Mouse (Mus musculus): Measurements from ENCODE around the gene Ccdc85a. TPM values are rescaled to one million over a fixed set of nuclear protein-coding genes. Genes with fewer than 3 reads are reported as not detected.
"Not testable (repeated sequence)": the region's sequence is repeated elsewhere in the genome, so short reads cannot be mapped to it uniquely, and the experiment has no call there.

Gene Ccdc85a
- polyA plus RNA-seq, 1 experiment from 2014 or later, result 0.80 TPM

GRCm38 (mm10) chr11:28415841-28416240, 168.3 kb downstream of the Ccdc85a start:
- H3K9ac ChIP-seq, result no peak overlapping the region
- no peaks in the 10 kb centered on the region for H3K9me3 ChIP-seq
- ATAC-seq (ENCODE audit: extremely low read depth, insufficient number of reproducible peaks, low FRiP score, low TSS enrichment), result no peak
- no peaks in the 10 kb centered on the region for H3K27me3 ChIP-seq (replicated peaks)
- H3K4me3 ChIP-seq, result no peak overlapping the region
- no peaks in the 10 kb centered on the region for H3K4me1 ChIP-seq
- H3K27ac ChIP-seq (replicated peaks), result no peak overlapping the region
- 51% methylated on average over 2 of the region's 2 CpGs for WGBS
- H3K4me2 ChIP-seq, result no peak overlapping the region
- no peaks in the 10 kb centered on the region for H3K36me3 ChIP-seq

- not testable (repeated sequence) for H3K27me3 ChIP-seq (replicated peaks); H3K4me3 ChIP-seq; H3K27ac ChIP-seq (replicated peaks); ATAC-seq (ENCODE audit: extremely low read depth, insufficient number of reproducible peaks, low FRiP score, low TSS enrichment); H3K9me3 ChIP-seq; H3K9ac ChIP-seq; H3K4me1 ChIP-seq; H3K4me2 ChIP-seq; H3K36me3 ChIP-seq
- WGBS, result 75% methylated on average over 2 of the region's 2 CpGs
Measured at GRCm38 (mm10) chr11:28409880-28410279, 174.2 kb downstream of the Ccdc85a start.

GRCm38 (mm10) chr11:28397166-28397565, 187.0 kb downstream of the Ccdc85a start:
- no peak overlapping the region for H3K27ac ChIP-seq (replicated peaks)
- H3K9ac ChIP-seq, result no peak overlapping the region
- no peak for ATAC-seq (ENCODE audit: extremely low read depth, insufficient number of reproducible peaks, low FRiP score, low TSS enrichment)
- H3K4me3 ChIP-seq, result no peak overlapping the region
- no peaks in the 10 kb centered on the region for H3K4me1 ChIP-seq
- H3K36me3 ChIP-seq, result no peaks in the 10 kb centered on the region
- H3K27me3 ChIP-seq (replicated peaks), result no peaks in the 10 kb centered on the region
- no peak overlapping the region for H3K4me2 ChIP-seq
- H3K9me3 ChIP-seq, result no peaks in the 10 kb centered on the region
- WGBS, result 68% methylated on average over 1 of the region's 1 CpGs

GRCm38 (mm10) chr11:28375891-28376290, 208.2 kb downstream of the Ccdc85a start:
- H3K4me3 ChIP-seq, result no peak overlapping the region
- ATAC-seq (ENCODE audit: extremely low read depth, insufficient number of reproducible peaks, low FRiP score, low TSS enrichment), result no peak
- H3K4me1 ChIP-seq, result no peaks in the 10 kb centered on the region
- H3K9me3 ChIP-seq, result no peaks in the 10 kb centered on the region
- H3K36me3 ChIP-seq, result no peaks in the 10 kb centered on the region
- no peaks in the 10 kb centered on the region for H3K27me3 ChIP-seq (replicated peaks)
- no peak overlapping the region for H3K27ac ChIP-seq (replicated peaks)
- no peak overlapping the region for H3K9ac ChIP-seq
- H3K4me2 ChIP-seq, result no peak overlapping the region

- Histone ChIP-seq H3K36me3 (no peaks in the 10 kb centered on the region), H3K4me1 (no peaks in the 10 kb centered on the region), H3K4me2 (no peak overlapping the region), H3K9ac (no peak overlapping the region), H3K27me3 (replicated peaks) (no peaks in the 10 kb centered on the region), H3K27ac (replicated peaks) (no peak overlapping the region), H3K4me3 (no peak overlapping the region), H3K9me3 (no peaks in the 10 kb centered on the region)
- no peak for ATAC-seq (ENCODE audit: extremely low read depth, insufficient number of reproducible peaks, low FRiP score, low TSS enrichment)
Measured at GRCm38 (mm10) chr11:28374636-28375035, 209.5 kb downstream of the Ccdc85a start.

GRCm38 (mm10) chr11:28371381-28371780, 212.7 kb downstream of the Ccdc85a start:
- H3K4me1 ChIP-seq; H3K27me3 ChIP-seq (replicated peaks); H3K9ac ChIP-seq; H3K27ac ChIP-seq (replicated peaks); H3K9me3 ChIP-seq; H3K4me2 ChIP-seq; H3K36me3 ChIP-seq; ATAC-seq (ENCODE audit: extremely low read depth, insufficient number of reproducible peaks, low FRiP score, low TSS enrichment); H3K4me3 ChIP-seq: not testable (repeated sequence)
- 66% methylated on average over 5 of the region's 5 CpGs for WGBS

- 43% methylated on average over 2 of the region's 2 CpGs for WGBS
- Histone ChIP-seq H3K9ac (peak overlapping the region; percentile 78), H3K4me2 (peak overlapping the region; percentile 79), H3K4me3 (peak overlapping the region; percentile 50), H3K9me3 (no peaks in the 10 kb centered on the region), H3K36me3 (no peaks in the 10 kb centered on the region), H3K4me1 (peaks cover 4% of the 10 kb centered on the region; the same call in 1 of the 2 replicates), H3K27ac (replicated peaks) (no peak overlapping the region), H3K27me3 (replicated peaks) (no peaks in the 10 kb centered on the region)
- ATAC-seq (ENCODE audit: extremely low read depth, insufficient number of reproducible peaks, low FRiP score, low TSS enrichment), result no peak
Measured at GRCm38 (mm10) chr11:28365929-28366244, 218.2 kb downstream of the Ccdc85a start.

GRCm38 (mm10) chr11:28365209-28365928, 218.8 kb downstream of the Ccdc85a start:
- peaks cover 4% of the 10 kb centered on the region; the same call in 1 of the 2 replicates for H3K4me1 ChIP-seq
- H3K36me3 ChIP-seq, result no peaks in the 10 kb centered on the region
- no peaks in the 10 kb centered on the region for H3K9me3 ChIP-seq
- H3K27me3 ChIP-seq (replicated peaks), result no peaks in the 10 kb centered on the region
- no peak overlapping the region for H3K27ac ChIP-seq (replicated peaks)
- peak overlapping the region; percentile 79 for H3K4me2 ChIP-seq
- peak overlapping the region; percentile 50 for H3K4me3 ChIP-seq
- WGBS, result 5% methylated on average over 26 of the region's 26 CpGs
- no peak for ATAC-seq (ENCODE audit: extremely low read depth, insufficient number of reproducible peaks, low FRiP score, low TSS enrichment)
- peak overlapping the region; percentile 78 for H3K9ac ChIP-seq

- Histone ChIP-seq H3K9me3 (no peaks in the 10 kb centered on the region), H3K9ac (no peak overlapping the region), H3K36me3 (no peaks in the 10 kb centered on the region), H3K27me3 (replicated peaks) (no peaks in the 10 kb centered on the region), H3K4me2 (no peak overlapping the region), H3K27ac (replicated peaks) (no peak overlapping the region), H3K4me1 (no peaks in the 10 kb centered on the region), H3K4me3 (no peak overlapping the region)
- ATAC-seq (ENCODE audit: extremely low read depth, insufficient number of reproducible peaks, low FRiP score, low TSS enrichment), result no peak
- 79% methylated on average over 2 of the region's 2 CpGs for WGBS
Measured at GRCm38 (mm10) chr11:28343465-28343864, 240.7 kb downstream of the Ccdc85a start.

GRCm38 (mm10) chr11:28341887-28342286, 242.2 kb downstream of the Ccdc85a start:
- Histone ChIP-seq H3K4me3 (no peak overlapping the region), H3K9me3 (no peaks in the 10 kb centered on the region), H3K27me3 (replicated peaks) (no peaks in the 10 kb centered on the region), H3K4me1 (no peaks in the 10 kb centered on the region), H3K36me3 (no peaks in the 10 kb centered on the region), H3K27ac (replicated peaks) (no peak overlapping the region), H3K4me2 (no peak overlapping the region), H3K9ac (no peak overlapping the region)
- 66% methylated on average over 5 of the region's 5 CpGs for WGBS
- no peak for ATAC-seq (ENCODE audit: extremely low read depth, insufficient number of reproducible peaks, low FRiP score, low TSS enrichment)

- H3K4me2 ChIP-seq; H3K36me3 ChIP-seq; H3K4me1 ChIP-seq; ATAC-seq (ENCODE audit: extremely low read depth, insufficient number of reproducible peaks, low FRiP score, low TSS enrichment); H3K4me3 ChIP-seq; H3K27ac ChIP-seq (replicated peaks); H3K9me3 ChIP-seq; H3K27me3 ChIP-seq (replicated peaks); H3K9ac ChIP-seq: not testable (repeated sequence)
- 84% methylated on average over 45 of the region's 45 CpGs for WGBS
Measured at GRCm38 (mm10) chr11:28339224-28340150, 244.6 kb downstream of the Ccdc85a start, which contains the start of gene Gm6685. TSS of gene Gm6685 (minus strand) at chr11:28339867.
